Mouse (Mus musculus) embryonic fibroblast, embryonic 13.5 days (primary cell): Measurements from ENCODE around the gene Ly6g6c. TPM values are rescaled to one million over a fixed set of nuclear protein-coding genes. Genes with fewer than 3 reads are reported as not detected.

Source experiments
- H3K27ac ChIP-seq: 2 replicates; pipeline ENCODE4 v1.5.1; 2012; ENCODE audit warnings: low read length, control low read depth, inconsistent platforms; ENCODE audit not compliant: insufficient read depth
- H3K4me1 ChIP-seq: 2 replicates; pipeline ENCODE4 v1.6.1; 2011; ENCODE audit warnings: low read length; ENCODE audit not compliant: control insufficient read depth, insufficient read depth
- H3K4me3 ChIP-seq: 2 replicates; pipeline ENCODE4 v1.5.1; 2011; ENCODE audit warnings: mild to moderate bottlenecking, control low read depth, low read length; ENCODE audit not compliant: insufficient read depth
- CTCF ChIP-seq: IDR thresholded peaks from 2 replicates; pipeline ENCODE4 v1.5.1; 2011; ENCODE audit warnings: mild to moderate bottlenecking, control low read depth, low read length, moderate library complexity, borderline replicate concordance; ENCODE audit not compliant: insufficient read depth
- POLR2A ChIP-seq: IDR thresholded peaks from 2 replicates; pipeline ENCODE4 v1.6.1; 2011; ENCODE audit warnings: low read depth, mild to moderate bottlenecking, control low read depth, low read length, moderate library complexity
- polyA plus RNA-seq: library from polyadenylated mRNA; stranded (reverse); fragments of >200 nt; gene quantifications from 2 replicates; pipeline ENCODE4 v1.2.4, GENCODE M21; 2011; ENCODE audit warnings: low read depth; ENCODE audit not compliant: missing spikeins, insufficient read length

The Ly6g6c gene
- polyA plus RNA-seq, 1 experiment: not detected

- no peak within 1 kb of the TSS for H3K27ac ChIP-seq
- no peaks in the 10 kb centered on the region for H3K4me1 ChIP-seq
- no peak for TF ChIP-seq CTCF
- no peak for TF ChIP-seq POLR2A
- no peak within 1 kb of the TSS for H3K4me3 ChIP-seq
These were observed 896 bp downstream of the Ly6g6c start, which contains the start of gene Mpig6b for GRCm38 (mm10) chr17:35066084-35066483. Mpig6b (minus strand) TSS chr17:35066184.

- Histone ChIP-seq H3K27ac (no peak overlapping the region), H3K4me1 (no peaks in the 10 kb centered on the region), H3K4me3 (no peak overlapping the region)
- TF ChIP-seq CTCF (no peak), POLR2A (no peak)
These were observed 3.2 kb downstream of the Ly6g6c start for GRCm38 (mm10) chr17:35068213-35068914.

- Histone ChIP-seq H3K4me3 (no peak overlapping the region), H3K27ac (no peak overlapping the region), H3K4me1 (no peaks in the 10 kb centered on the region)
- TF ChIP-seq CTCF: no peak
- no peak for TF ChIP-seq POLR2A
These were observed 5.5 kb downstream of the Ly6g6c start for GRCm38 (mm10) chr17:35070556-35071229.

GRCm38 (mm10) chr17:35071454-35071853 is 6.3 kb downstream of the Ly6g6c start:
- TF ChIP-seq POLR2A (no peak), CTCF (no peak)
- no peaks in the 10 kb centered on the region for H3K4me1 ChIP-seq
- no peak overlapping the region for H3K27ac ChIP-seq
- no peak overlapping the region for H3K4me3 ChIP-seq

GRCm38 (mm10) chr17:35074097-35074496 is 8.9 kb downstream of the Ly6g6c start:
- Histone ChIP-seq H3K27ac (no peak overlapping the region), H3K4me1 (no peaks in the 10 kb centered on the region), H3K4me3 (no peak overlapping the region)
- TF ChIP-seq CTCF (no peak), POLR2A (no peak)

- no peak within 1 kb of the TSS for H3K27ac ChIP-seq
- H3K4me1 ChIP-seq: no peaks in the 10 kb centered on the region
- no peak within 1 kb of the TSS for H3K4me3 ChIP-seq
- TF ChIP-seq CTCF (no peak), POLR2A (no peak)
These were observed 11.5 kb downstream of the Ly6g6c start, which contains the start of gene Ly6g6e for GRCm38 (mm10) chr17:35076507-35077176. Ly6g6e (plus strand) TSS chr17:35076902.

- H3K4me1 ChIP-seq: no peaks in the 10 kb centered on the region
- no peak overlapping the region for H3K4me3 ChIP-seq
- H3K27ac ChIP-seq: no peak overlapping the region
- TF ChIP-seq POLR2A (no peak), CTCF (no peak)
These were observed 12.1 kb downstream of the Ly6g6c start for GRCm38 (mm10) chr17:35077285-35077684.

- no peaks in the 10 kb centered on the region for H3K4me1 ChIP-seq
- H3K4me3 ChIP-seq: no peak within 1 kb of the TSS
- H3K27ac ChIP-seq: no peak within 1 kb of the TSS
- TF ChIP-seq POLR2A (no peak), CTCF (peak; percentile 37; the same call in 1 of the 2 replicates)
These were observed 12.6 kb downstream of the Ly6g6c start, which contains the start of gene Ly6g6d for GRCm38 (mm10) chr17:35077786-35078233. Ly6g6d (minus strand) TSS chr17:35078065.

- TF ChIP-seq POLR2A (no peak), CTCF (no peak)
- no peak overlapping the region for H3K4me3 ChIP-seq
- no peak overlapping the region for H3K27ac ChIP-seq
- no peaks in the 10 kb centered on the region for H3K4me1 ChIP-seq
These were observed 14.6 kb downstream of the Ly6g6c start for GRCm38 (mm10) chr17:35079778-35080177.

GRCm38 (mm10) chr17:35080248-35080647 is 15.1 kb downstream of the Ly6g6c start:
- TF ChIP-seq POLR2A (no peak), CTCF (no peak)
- Histone ChIP-seq H3K4me3 (no peak overlapping the region), H3K27ac (no peak overlapping the region), H3K4me1 (no peaks in the 10 kb centered on the region)
